Mouse (Mus musculus): ENCODE data around the gene Kcnj9. TPM values are rescaled to one million over a fixed set of nuclear protein-coding genes. Genes with fewer than 3 reads are reported as not detected.

The Kcnj9 gene
- polyA plus RNA-seq, 1 experiment, result 169 TPM

GRCm38 (mm10) chr1:172309699-172310398 lies 19.3 kb downstream of the Kcnj9 start:
- TF ChIP-seq POLR2A (IDR thresholded peaks at IDR 0.05; ENCODE audit: extremely low read depth, insufficient read depth, low read length) (0 out of 2 replicates have a peak, but pooled peaks have one; percentile 47), CTCF (IDR thresholded peaks at IDR 0.05; ENCODE audit: extremely low read depth, insufficient read depth, low read length) (peak; percentile 99)
- peaks cover 7% of the 10 kb centered on the region for H3K4me1 ChIP-seq (ENCODE audit: control insufficient read depth, insufficient read depth, low read length)
- peak overlapping the region; percentile 15 for H3K4me3 ChIP-seq (ENCODE audit: insufficient read depth, low read length)
- peak overlapping the region; percentile 96 for H3K27ac ChIP-seq (ENCODE audit: insufficient read depth, low read length)

DNA sequence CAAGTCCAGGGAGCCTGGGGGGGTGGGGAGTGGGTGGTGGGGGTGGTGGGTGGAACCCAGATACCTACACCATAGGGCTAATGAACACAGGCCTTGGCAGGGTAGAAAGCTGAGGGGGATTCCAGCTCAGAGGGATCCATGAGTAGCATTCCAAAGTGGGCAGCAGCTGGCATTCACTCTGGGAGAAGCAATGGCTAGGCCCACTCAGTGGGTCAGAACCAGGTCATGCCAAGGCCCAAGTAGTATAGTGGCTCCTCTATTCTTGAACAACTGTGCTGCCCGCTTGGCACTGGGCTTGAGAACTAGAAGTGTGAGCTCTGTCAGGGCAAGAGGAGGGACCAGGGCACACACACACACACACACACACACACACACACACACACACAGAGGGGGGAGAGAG lies 20.7 kb downstream of the Kcnj9 start:
- Histone ChIP-seq H3K27ac (ENCODE audit: insufficient read depth, low read length) (no peak overlapping the region), H3K4me3 (ENCODE audit: insufficient read depth, low read length) (no peak overlapping the region), H3K4me1 (ENCODE audit: control insufficient read depth, insufficient read depth, low read length) (peaks cover 7% of the 10 kb centered on the region)
- TF ChIP-seq CTCF (IDR thresholded peaks at IDR 0.05; ENCODE audit: extremely low read depth, insufficient read depth, low read length) (no peak), POLR2A (IDR thresholded peaks at IDR 0.05; ENCODE audit: extremely low read depth, insufficient read depth, low read length) (no peak)

DNA sequence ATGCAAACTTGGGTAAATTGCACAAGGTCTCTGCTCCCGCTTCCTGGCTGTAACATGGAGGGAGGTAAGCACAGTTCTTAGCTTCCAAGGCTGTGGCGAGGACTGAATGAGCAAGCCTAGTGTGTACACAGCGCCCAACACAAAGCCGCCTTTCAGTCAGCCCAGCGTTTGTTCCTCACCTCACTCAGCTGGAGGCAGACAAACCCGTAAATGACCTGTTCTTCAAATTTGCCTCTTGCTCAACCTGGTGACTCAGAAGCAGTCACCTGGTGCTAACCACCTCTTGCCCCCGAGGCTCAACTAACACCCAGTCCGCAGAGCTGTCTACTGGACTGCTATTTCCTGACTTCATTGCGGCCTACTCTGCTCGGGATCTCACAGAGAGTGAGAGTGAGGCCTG lies 21.2 kb downstream of the Kcnj9 start:
- Histone ChIP-seq H3K4me3 (ENCODE audit: insufficient read depth, low read length) (no peak overlapping the region), H3K4me1 (ENCODE audit: control insufficient read depth, insufficient read depth, low read length) (peaks cover 7% of the 10 kb centered on the region), H3K27ac (ENCODE audit: insufficient read depth, low read length) (peak overlapping the region; percentile 5; the same call in 1 of the 2 replicates)
- TF ChIP-seq CTCF (IDR thresholded peaks at IDR 0.05; ENCODE audit: extremely low read depth, insufficient read depth, low read length), result no peak
- TF ChIP-seq POLR2A (IDR thresholded peaks at IDR 0.05; ENCODE audit: extremely low read depth, insufficient read depth, low read length), result no peak

DNA sequence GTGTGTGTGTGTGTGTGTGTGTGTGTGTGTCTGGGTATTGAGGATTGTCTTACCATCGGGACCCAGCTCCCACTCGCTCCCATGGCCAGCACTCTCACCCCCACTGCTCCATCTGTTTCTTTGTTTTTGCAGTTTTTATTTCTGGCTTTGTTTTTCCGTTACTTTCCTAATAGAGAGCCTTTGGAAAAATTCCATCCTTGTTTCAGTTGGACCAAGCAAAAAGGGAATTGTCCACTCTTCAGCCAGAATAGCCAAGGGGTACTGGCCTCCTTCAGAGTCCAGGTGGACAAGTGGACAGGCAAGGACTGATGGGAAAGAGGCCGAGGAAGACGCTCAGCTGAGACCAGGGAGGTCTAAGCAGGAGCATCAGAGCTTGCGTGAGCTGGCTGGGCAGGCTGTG lies 22.2 kb downstream of the Kcnj9 start:
- no peak overlapping the region for H3K4me3 ChIP-seq (ENCODE audit: insufficient read depth, low read length)
- TF ChIP-seq POLR2A (IDR thresholded peaks at IDR 0.05; ENCODE audit: extremely low read depth, insufficient read depth, low read length) (no peak), CTCF (IDR thresholded peaks at IDR 0.05; ENCODE audit: extremely low read depth, insufficient read depth, low read length) (no peak)
- peaks cover 7% of the 10 kb centered on the region for H3K4me1 ChIP-seq (ENCODE audit: control insufficient read depth, insufficient read depth, low read length)
- H3K27ac ChIP-seq (ENCODE audit: insufficient read depth, low read length), result peak overlapping the region; percentile 5; the same call in 1 of the 2 replicates

DNA sequence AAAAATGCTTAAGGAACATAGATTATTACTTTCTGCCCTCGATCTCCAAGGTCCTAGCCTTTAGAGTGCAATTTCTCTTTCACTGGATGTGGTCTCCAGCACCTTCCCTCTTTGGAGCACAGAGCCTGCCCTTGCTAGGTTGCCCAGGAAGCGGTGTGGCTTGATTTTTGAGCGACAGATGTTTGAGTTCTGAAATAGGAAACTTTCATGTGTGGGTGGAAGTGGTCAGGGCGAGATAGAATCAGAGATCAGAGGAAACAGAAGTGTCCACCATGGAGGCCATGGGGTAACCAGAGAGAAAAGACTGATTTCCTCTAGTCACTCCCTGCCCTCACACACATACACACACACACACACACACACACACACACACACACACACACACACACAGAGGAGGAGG lies 22.9 kb downstream of the Kcnj9 start:
- H3K4me3 ChIP-seq (ENCODE audit: insufficient read depth, low read length), result no peak overlapping the region
- TF ChIP-seq POLR2A (IDR thresholded peaks at IDR 0.05; ENCODE audit: extremely low read depth, insufficient read depth, low read length) (no peak), CTCF (IDR thresholded peaks at IDR 0.05; ENCODE audit: extremely low read depth, insufficient read depth, low read length) (no peak)
- H3K27ac ChIP-seq (ENCODE audit: insufficient read depth, low read length), result no peak overlapping the region; the same call in 1 of the 2 replicates
- peaks cover 7% of the 10 kb centered on the region for H3K4me1 ChIP-seq (ENCODE audit: control insufficient read depth, insufficient read depth, low read length)

DNA sequence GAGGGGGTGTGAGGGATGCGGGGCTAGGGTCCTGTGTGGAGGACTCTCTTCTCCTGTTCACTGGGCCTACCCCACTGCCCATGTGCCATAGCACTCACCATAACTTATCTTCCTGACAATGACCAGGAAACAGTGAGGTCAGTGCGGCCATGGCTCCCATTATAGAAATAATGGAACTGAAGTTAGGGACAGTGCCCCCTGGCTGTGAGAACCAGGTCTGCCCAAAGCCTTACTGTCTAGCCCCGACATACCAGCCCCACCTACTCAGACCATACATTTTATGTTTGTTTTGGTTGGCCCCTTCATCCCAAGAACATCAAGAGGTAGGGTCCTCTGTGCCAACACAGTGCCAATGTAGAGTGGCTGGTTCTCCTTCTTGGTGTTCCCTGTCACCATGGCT lies 23.5 kb downstream of the Kcnj9 start:
- Histone ChIP-seq H3K27ac (ENCODE audit: insufficient read depth, low read length) (no peak overlapping the region), H3K4me3 (ENCODE audit: insufficient read depth, low read length) (no peak overlapping the region), H3K4me1 (ENCODE audit: control insufficient read depth, insufficient read depth, low read length) (peaks cover 7% of the 10 kb centered on the region)
- TF ChIP-seq POLR2A (IDR thresholded peaks at IDR 0.05; ENCODE audit: extremely low read depth, insufficient read depth, low read length) (no peak), CTCF (IDR thresholded peaks at IDR 0.05; ENCODE audit: extremely low read depth, insufficient read depth, low read length) (no peak)

- H3K27ac ChIP-seq (ENCODE audit: insufficient read depth, low read length), result no peak overlapping the region
- peaks cover 7% of the 10 kb centered on the region for H3K4me1 ChIP-seq (ENCODE audit: control insufficient read depth, insufficient read depth, low read length)
- H3K4me3 ChIP-seq (ENCODE audit: insufficient read depth, low read length), result no peak overlapping the region
- TF ChIP-seq CTCF (IDR thresholded peaks at IDR 0.05; ENCODE audit: extremely low read depth, insufficient read depth, low read length) (no peak), POLR2A (IDR thresholded peaks at IDR 0.05; ENCODE audit: extremely low read depth, insufficient read depth, low read length) (no peak)
These were observed 24.0 kb downstream of the Kcnj9 start for GRCm38 (mm10) chr1:172305153-172305552.

DNA sequence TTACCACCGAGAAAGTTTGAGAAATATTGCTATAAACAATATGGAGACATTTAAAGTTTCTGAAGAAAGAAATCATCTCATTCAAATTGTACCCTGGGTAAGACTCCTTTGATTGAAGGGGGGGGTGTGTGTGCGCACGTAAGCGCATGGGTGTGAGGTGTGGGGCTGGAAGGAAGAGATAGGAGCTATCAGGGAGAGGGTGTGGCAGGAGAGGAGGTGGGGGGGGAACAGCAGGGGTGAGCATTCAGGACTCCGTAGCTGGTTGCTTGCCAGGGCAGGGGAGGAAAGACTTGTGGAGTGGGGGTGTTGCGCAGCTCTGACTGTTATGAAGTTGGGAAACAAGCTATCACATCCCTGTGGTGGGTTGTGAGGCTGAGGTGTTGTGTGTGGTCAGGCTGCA lies 24.7 kb downstream of the Kcnj9 start:
- TF ChIP-seq CTCF (IDR thresholded peaks at IDR 0.05; ENCODE audit: extremely low read depth, insufficient read depth, low read length) (no peak), POLR2A (IDR thresholded peaks at IDR 0.05; ENCODE audit: extremely low read depth, insufficient read depth, low read length) (no peak)
- no peak overlapping the region for H3K4me3 ChIP-seq (ENCODE audit: insufficient read depth, low read length)
- H3K4me1 ChIP-seq (ENCODE audit: control insufficient read depth, insufficient read depth, low read length), result peaks cover 6% of the 10 kb centered on the region
- H3K27ac ChIP-seq (ENCODE audit: insufficient read depth, low read length), result peak overlapping the region; percentile 19; the same call in 1 of the 2 replicates

- Histone ChIP-seq H3K4me1 (ENCODE audit: control insufficient read depth, insufficient read depth, low read length) (peaks cover 6% of the 10 kb centered on the region), H3K4me3 (ENCODE audit: insufficient read depth, low read length) (no peak overlapping the region), H3K27ac (ENCODE audit: insufficient read depth, low read length) (no peak overlapping the region)
- TF ChIP-seq CTCF (IDR thresholded peaks at IDR 0.05; ENCODE audit: extremely low read depth, insufficient read depth, low read length), result no peak
- no peak for TF ChIP-seq POLR2A (IDR thresholded peaks at IDR 0.05; ENCODE audit: extremely low read depth, insufficient read depth, low read length)
These were observed 26.3 kb downstream of the Kcnj9 start for GRCm38 (mm10) chr1:172302851-172303250.

GRCm38 (mm10) chr1:172302311-172302710 lies 26.8 kb downstream of the Kcnj9 start:
- H3K4me3 ChIP-seq (ENCODE audit: insufficient read depth, low read length), result no peak overlapping the region
- peaks cover 8% of the 10 kb centered on the region for H3K4me1 ChIP-seq (ENCODE audit: control insufficient read depth, insufficient read depth, low read length)
- H3K27ac ChIP-seq (ENCODE audit: insufficient read depth, low read length), result 0 out of 2 replicates have a peak overlapping the region, but pooled peaks have one; percentile 8
- TF ChIP-seq CTCF (IDR thresholded peaks at IDR 0.05; ENCODE audit: extremely low read depth, insufficient read depth, low read length) (no peak), POLR2A (IDR thresholded peaks at IDR 0.05; ENCODE audit: extremely low read depth, insufficient read depth, low read length) (no peak)

All from cortical plate, adult 2 months (tissue).